Mouse (Mus musculus) large intestine, adult 2 months (tissue): Measurements from ENCODE around the gene Klf3. TPM values are rescaled to one million over a fixed set of nuclear protein-coding genes. Genes with fewer than 3 reads are reported as not detected.

ENCODE experiments used
- DNase-seq: peaks from one replicate; pipeline ENCODE4 v3.0.0-alpha.2; 2012; ENCODE audit warnings: low read depth, low spot score
- WGBS: fragments of 180-500 bp; shearing (Covaris S2); methylation state at CpG from one replicate; pipeline ENCODE4 v1.1.7; 2018; 5-methylcytosine and 5-hydroxymethylcytosine counted together
- polyA plus RNA-seq: library from polyadenylated mRNA; depleted of rRNA; stranded (reverse); fragments of >200 nt; gene quantifications from 2 replicates; pipeline ENCODE4 v1.2.3, GENCODE M21; 2012

Gene Klf3
- polyA plus RNA-seq, 1 experiment = 45.1 TPM

- no peak for DNase-seq
- 23% methylated on average over 24 of the region's 24 CpGs for WGBS
Observed at GRCm38 (mm10) chr5:64808106-64809010, 5.2 kb downstream of the Klf3 start.

- peak; percentile 70 for DNase-seq
Observed at GRCm38 (mm10) chr5:64809257-64809656, 6.1 kb downstream of the Klf3 start.

GRCm38 (mm10) chr5:64809864-64810263 lies 6.7 kb downstream of the Klf3 start:
- WGBS = 23% methylated on average over 11 of the region's 11 CpGs
- no peak for DNase-seq

More at GRCm38 (mm10) chr5:64809257-64809656, 6.1 kb downstream of the Klf3 start:
- WGBS = 17% methylated on average over 7 of the region's 7 CpGs

GRCm38 (mm10) chr5:64810860-64811499 lies 7.8 kb downstream of the Klf3 start:
- 6% methylated on average over 9 of the region's 9 CpGs for whole genome bisulfite sequencing
- no peak for DNase-seq

- DNase-seq = peak; percentile 83
- 2% methylated on average over 14 of the region's 14 CpGs for WGBS
Observed at GRCm38 (mm10) chr5:64811500-64812123, 8.4 kb downstream of the Klf3 start.

GRCm38 (mm10) chr5:64812124-64812982 lies 9.2 kb downstream of the Klf3 start:
- WGBS = 3% methylated on average over 22 of the region's 22 CpGs
- peak; percentile 99 for DNase-seq

GRCm38 (mm10) chr5:64812983-64813304 lies 9.8 kb downstream of the Klf3 start:
- WGBS = 12% methylated on average over 4 of the region's 4 CpGs
- DNase-seq = no peak

GRCm38 (mm10) chr5:64813361-64813760 lies 10.2 kb downstream of the Klf3 start:
- WGBS = 1% methylated on average over 9 of the region's 9 CpGs
- peak; percentile 76 for DNase-seq

GRCm38 (mm10) chr5:64814416-64814815 lies 11.2 kb downstream of the Klf3 start:
- 45% methylated on average over 7 of the region's 7 CpGs for WGBS
- DNase-seq = no peak

- no peak for DNase-seq
- WGBS = 60% methylated on average over 8 of the region's 8 CpGs
Observed at GRCm38 (mm10) chr5:64815631-64816030, 12.4 kb downstream of the Klf3 start.

GRCm38 (mm10) chr5:64816290-64816973 lies 13.2 kb downstream of the Klf3 start:
- DNase-seq = no peak
- 42% methylated on average over 15 of the region's 15 CpGs for WGBS

- 57% methylated on average over 8 of the region's 8 CpGs for WGBS
- DNase-seq = no peak
Observed at GRCm38 (mm10) chr5:64816974-64817296, 13.7 kb downstream of the Klf3 start.

GRCm38 (mm10) chr5:64819390-64819789 lies 16.2 kb downstream of the Klf3 start:
- WGBS = 14% methylated on average over 6 of the region's 6 CpGs

GRCm38 (mm10) chr5:64820138-64820537 lies 16.9 kb downstream of the Klf3 start:
- WGBS = 83% methylated on average over 10 of the region's 10 CpGs

More at GRCm38 (mm10) chr5:64819390-64819789, 16.2 kb downstream of the Klf3 start:
- no peak for DNase-seq

GRCm38 (mm10) chr5:64821294-64821693 lies 18.1 kb downstream of the Klf3 start:
- DNase-seq = no peak
- WGBS = 66% methylated on average over 2 of the region's 2 CpGs

More at GRCm38 (mm10) chr5:64820138-64820537, 16.9 kb downstream of the Klf3 start:
- DNase-seq = no peak

GRCm38 (mm10) chr5:64821964-64822363 lies 18.8 kb downstream of the Klf3 start:
- 92% methylated on average over 24 of the region's 24 CpGs for WGBS

GRCm38 (mm10) chr5:64823431-64823830 lies 20.2 kb downstream of the Klf3 start:
- DNase-seq = no peak
- WGBS = 91% methylated on average over 11 of the region's 11 CpGs

More at GRCm38 (mm10) chr5:64821964-64822363, 18.8 kb downstream of the Klf3 start:
- no peak for DNase-seq

GRCm38 (mm10) chr5:64824765-64825164 lies 21.6 kb downstream of the Klf3 start:
- 83% methylated on average over 3 of the region's 3 CpGs for WGBS
- no peak for DNase-seq

GRCm38 (mm10) chr5:64825496-64825895 lies 22.3 kb downstream of the Klf3 start:
- DNase-seq = no peak
- 86% methylated on average over 7 of the region's 7 CpGs for WGBS
